Mouse (Mus musculus) liver, embryonic 16.5 days (tissue): ENCODE data around the gene Pde10a. TPM values are rescaled to one million over a fixed set of nuclear protein-coding genes. Genes with fewer than 3 reads are reported as not detected.

Experiments used
- ATAC-seq: fragments of 200-750 bp; cut with Nextera tagmentation; 2 replicates; pipeline ENCODE4 v1.8.0; 2017; ENCODE audit warnings: low read depth, mild to moderate bottlenecking, moderate number of reproducible peaks, moderate library complexity
- H3K27ac ChIP-seq: fragments of 300-500 bp; sonication (generic); 2 replicates; pipeline ENCODE4 v1.5.1; 2014; ENCODE audit warnings: mild to moderate bottlenecking, low read length
- H3K27me3 ChIP-seq: fragments of 300-500 bp; sonication (generic); 2 replicates; pipeline ENCODE4 v1.6.1; 2014; ENCODE audit warnings: low read depth, low read length, mixed read lengths; ENCODE audit not compliant: control insufficient read depth, insufficient read depth
- H3K36me3 ChIP-seq: fragments of 300-500 bp; sonication (generic); 2 replicates; pipeline ENCODE4 v1.6.1; 2014; ENCODE audit warnings: mild to moderate bottlenecking; ENCODE audit not compliant: control insufficient read depth, insufficient read depth
- H3K4me1 ChIP-seq: fragments of 300-500 bp; sonication (generic); 2 replicates; pipeline ENCODE4 v1.6.1; 2014; ENCODE audit warnings: low read depth, low read length, mixed read lengths; ENCODE audit not compliant: control insufficient read depth
- H3K4me2 ChIP-seq: fragments of 300-500 bp; sonication (generic); 2 replicates; pipeline ENCODE4 v1.6.1; 2014; ENCODE audit warnings: low read depth, low read length, mixed read lengths
- H3K4me3 ChIP-seq: fragments of 300-500 bp; sonication (generic); 2 replicates; pipeline ENCODE4 v1.5.1; 2014; ENCODE audit warnings: low read depth, mild to moderate bottlenecking, low read length
- H3K9ac ChIP-seq: fragments of 300-500 bp; sonication (generic); 2 replicates; pipeline ENCODE4 v1.6.1; 2014; ENCODE audit warnings: low read depth, low read length
- H3K9me3 ChIP-seq: fragments of 300-500 bp; sonication (generic); replicated peaks from 2 replicates; pipeline ENCODE4 v1.6.1; 2016; ENCODE audit warnings: low read length; ENCODE audit not compliant: control insufficient read depth
- WGBS: fragments of 180-500 bp; shearing (Covaris S2); extraction: QIAGEN DNeasy Blood & Tissue Kit; methylation state at CpG from one replicate; pipeline ENCODE4 v1.1.7; 2014; ENCODE audit not compliant: insufficient replicate concordance; 5-methylcytosine and 5-hydroxymethylcytosine counted together
- polyA plus RNA-seq: library from polyadenylated mRNA; unstranded; fragments of >200 nt; fragmentation: Nextera tagmentation; extraction: Ambion mirVana; gene quantifications from 2 replicates; pipeline ENCODE4 v1.2.1, GENCODE M21; 2015

Pde10a gene
- polyA plus RNA-seq, 1 experiment from 2014 or later = 0.89 TPM

- H3K4me3 ChIP-seq = no peak overlapping the region
- H3K27me3 ChIP-seq = no peaks in the 10 kb centered on the region
- H3K4me2 ChIP-seq = no peak overlapping the region
- H3K27ac ChIP-seq = no peak overlapping the region
- WGBS = 55% methylated on average over 6 of the region's 6 CpGs
- H3K9me3 ChIP-seq = no peaks in the 10 kb centered on the region
- no peak for ATAC-seq
- H3K4me1 ChIP-seq = no peaks in the 10 kb centered on the region
- H3K9ac ChIP-seq = no peak overlapping the region
- H3K36me3 ChIP-seq = no peaks in the 10 kb centered on the region
These were observed 356.5 kb downstream of the Pde10a start for GRCm38 (mm10) chr17:8881711-8882110.

- Histone ChIP-seq H3K4me3 (no peak overlapping the region), H3K27ac (no peak overlapping the region), H3K9ac (no peak overlapping the region), H3K27me3 (no peaks in the 10 kb centered on the region), H3K4me2 (no peak overlapping the region), H3K9me3 (no peaks in the 10 kb centered on the region), H3K4me1 (no peaks in the 10 kb centered on the region), H3K36me3 (no peaks in the 10 kb centered on the region)
- ATAC-seq = no peak
- WGBS = 63% methylated on average over 5 of the region's 5 CpGs
These were observed 359.5 kb downstream of the Pde10a start for GRCm38 (mm10) chr17:8884691-8885090.

DNA sequence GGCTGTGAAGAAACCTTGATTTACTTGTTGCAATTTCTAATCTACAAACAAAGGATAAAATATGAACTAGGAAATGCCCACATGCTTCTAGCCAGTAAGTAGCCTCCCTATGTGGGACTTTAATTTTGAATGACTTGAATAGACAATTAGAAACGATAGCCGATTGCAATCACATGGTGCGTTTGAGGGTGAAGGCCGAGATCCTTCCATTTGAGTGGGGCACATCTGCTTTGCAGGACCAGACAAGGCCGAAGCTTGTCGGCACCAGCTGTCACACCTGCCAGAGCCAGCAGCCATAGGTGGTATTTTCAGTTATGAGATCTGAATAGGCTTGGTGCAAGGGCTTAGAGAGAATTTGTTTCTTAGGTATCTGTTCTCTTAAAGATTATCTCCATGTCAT, 360.7 kb downstream of the Pde10a start:
- 70% methylated on average over 6 of the region's 6 CpGs for WGBS
- ATAC-seq = no peak

GRCm38 (mm10) chr17:8888105-8888504, 362.9 kb downstream of the Pde10a start:
- WGBS = 61% methylated on average over 9 of the region's 9 CpGs
- Histone ChIP-seq H3K36me3 (no peaks in the 10 kb centered on the region), H3K4me2 (no peak overlapping the region), H3K9ac (no peak overlapping the region), H3K9me3 (no peaks in the 10 kb centered on the region), H3K4me1 (no peaks in the 10 kb centered on the region), H3K27ac (no peak overlapping the region), H3K4me3 (no peak overlapping the region), H3K27me3 (no peaks in the 10 kb centered on the region)
- ATAC-seq = no peak

More for the DNA sequence above, 360.7 kb downstream of the Pde10a start:
- H3K4me2 ChIP-seq = no peak overlapping the region
- no peak overlapping the region for H3K4me3 ChIP-seq
- H3K4me1 ChIP-seq = no peaks in the 10 kb centered on the region
- H3K9ac ChIP-seq = no peak overlapping the region
- no peaks in the 10 kb centered on the region for H3K9me3 ChIP-seq
- H3K27ac ChIP-seq = no peak overlapping the region
- no peaks in the 10 kb centered on the region for H3K27me3 ChIP-seq
- H3K36me3 ChIP-seq = no peaks in the 10 kb centered on the region

DNA sequence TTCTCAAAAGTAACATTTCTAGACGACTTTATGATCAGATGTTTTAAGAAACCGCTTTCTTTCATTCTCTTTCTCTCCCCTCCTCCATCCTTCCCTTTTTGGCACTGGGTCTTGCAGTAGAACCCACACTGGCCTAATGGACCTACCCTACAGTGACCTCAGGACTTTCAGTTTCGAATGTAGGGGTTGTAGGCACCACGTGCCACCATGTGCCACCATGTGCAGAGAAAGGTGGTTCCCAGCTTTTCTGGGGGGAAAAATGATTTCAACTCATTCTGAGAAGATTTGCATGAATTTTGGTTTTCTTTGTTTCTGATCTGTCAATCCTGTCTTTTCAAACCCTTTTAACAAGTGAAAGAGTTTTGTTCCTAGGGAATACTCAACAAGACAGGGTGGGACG, 363.5 kb downstream of the Pde10a start:
- 62% methylated on average over 5 of the region's 5 CpGs for WGBS
- no peaks in the 10 kb centered on the region for H3K9me3 ChIP-seq

DNA sequence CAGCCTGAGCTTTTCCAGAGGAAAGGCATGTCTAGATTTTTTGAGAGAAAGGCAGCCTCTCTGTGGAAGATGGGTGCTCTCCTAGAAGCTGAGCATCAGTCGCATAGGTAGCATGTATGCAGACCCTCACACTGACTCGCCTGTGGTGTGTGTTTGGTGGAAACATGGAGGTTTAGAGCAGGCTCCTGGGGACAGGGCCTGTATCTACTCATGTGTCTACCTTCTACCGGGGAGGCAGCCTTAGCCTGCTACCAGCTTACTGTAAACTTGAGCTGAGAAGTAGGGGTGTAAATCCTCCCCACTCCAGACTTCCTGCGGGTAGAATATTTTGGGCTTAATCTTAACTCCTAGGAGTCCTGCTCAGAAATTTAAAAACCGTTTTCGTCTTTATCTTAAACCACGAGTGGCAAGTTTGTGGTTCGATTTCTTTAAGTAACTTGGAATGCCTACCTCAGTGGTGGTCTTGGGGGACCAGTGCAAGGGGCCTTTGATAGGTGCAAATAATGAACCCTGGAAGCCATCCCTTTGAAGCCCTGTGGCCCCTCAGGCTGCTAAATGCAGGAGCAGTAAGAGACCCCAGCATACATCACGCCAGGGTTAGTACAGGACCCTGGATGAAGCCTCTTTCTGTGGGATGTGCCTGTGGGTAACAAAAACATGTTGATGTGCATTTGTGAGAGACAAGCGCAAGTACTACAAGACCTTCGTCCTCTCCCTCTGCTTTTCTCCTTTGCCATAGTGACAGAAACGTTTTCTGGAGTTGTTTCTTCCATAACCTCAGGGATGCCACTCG, 367.2 kb downstream of the Pde10a start:
- Histone ChIP-seq H3K9ac (no peak overlapping the region), H3K9me3 (no peaks in the 10 kb centered on the region), H3K27ac (no peak overlapping the region), H3K27me3 (no peaks in the 10 kb centered on the region), H3K4me2 (no peak overlapping the region), H3K4me1 (no peaks in the 10 kb centered on the region), H3K36me3 (no peaks in the 10 kb centered on the region), H3K4me3 (no peak overlapping the region)
- no peak for ATAC-seq
- WGBS = 38% methylated on average over 13 of the region's 13 CpGs

More for the DNA sequence above, 363.5 kb downstream of the Pde10a start:
- H3K4me1 ChIP-seq = no peaks in the 10 kb centered on the region
- H3K27me3 ChIP-seq = no peaks in the 10 kb centered on the region
- H3K4me3 ChIP-seq = no peak overlapping the region
- no peak overlapping the region for H3K27ac ChIP-seq
- H3K9ac ChIP-seq = no peak overlapping the region
- no peak for ATAC-seq
- H3K36me3 ChIP-seq = no peaks in the 10 kb centered on the region
- no peak overlapping the region for H3K4me2 ChIP-seq

- no peaks in the 10 kb centered on the region for H3K27me3 ChIP-seq
- no peaks in the 10 kb centered on the region for H3K9me3 ChIP-seq
- no peak overlapping the region for H3K9ac ChIP-seq
- no peak overlapping the region for H3K4me3 ChIP-seq
- no peak overlapping the region for H3K27ac ChIP-seq
- H3K4me1 ChIP-seq = no peaks in the 10 kb centered on the region
- no peak overlapping the region for H3K4me2 ChIP-seq
- WGBS = 71% methylated on average over 14 of the region's 14 CpGs
- H3K36me3 ChIP-seq = no peaks in the 10 kb centered on the region
- no peak for ATAC-seq
These were observed 370.8 kb downstream of the Pde10a start for GRCm38 (mm10) chr17:8895991-8896390.

GRCm38 (mm10) chr17:8897749-8898148, 372.6 kb downstream of the Pde10a start:
- no peak overlapping the region for H3K4me3 ChIP-seq
- H3K9me3 ChIP-seq = no peaks in the 10 kb centered on the region
- no peaks in the 10 kb centered on the region for H3K4me1 ChIP-seq
- WGBS = 69% methylated on average over 10 of the region's 10 CpGs
- H3K27ac ChIP-seq = no peak overlapping the region
- no peaks in the 10 kb centered on the region for H3K36me3 ChIP-seq
- H3K4me2 ChIP-seq = no peak overlapping the region
- no peaks in the 10 kb centered on the region for H3K27me3 ChIP-seq
- no peak for ATAC-seq
- no peak overlapping the region for H3K9ac ChIP-seq

DNA sequence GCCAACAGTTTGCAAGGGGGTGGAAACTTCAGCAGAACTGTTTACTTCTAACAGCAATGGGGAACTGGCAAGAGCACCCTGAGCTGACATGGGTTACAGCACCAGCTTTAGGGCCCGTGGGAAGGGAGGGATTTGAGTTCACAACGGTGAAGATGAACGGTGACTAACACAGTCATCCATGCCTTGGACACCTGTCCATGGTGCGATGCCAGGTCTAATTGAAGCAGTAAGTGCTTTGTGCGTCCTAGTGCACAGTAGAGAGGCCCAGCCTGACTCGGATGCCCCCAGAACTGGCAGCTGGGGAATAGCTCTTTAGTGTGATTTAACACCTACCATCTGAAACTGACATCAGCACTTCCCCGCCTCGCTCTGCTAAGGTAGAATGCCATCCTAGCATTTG, 373.0 kb downstream of the Pde10a start:
- no peak for ATAC-seq
- Histone ChIP-seq H3K9me3 (no peaks in the 10 kb centered on the region), H3K36me3 (no peaks in the 10 kb centered on the region), H3K4me3 (no peak overlapping the region), H3K27me3 (no peaks in the 10 kb centered on the region), H3K9ac (no peak overlapping the region), H3K4me1 (no peaks in the 10 kb centered on the region), H3K4me2 (no peak overlapping the region), H3K27ac (no peak overlapping the region)
- 68% methylated on average over 8 of the region's 8 CpGs for WGBS
